Mouse (Mus musculus) neural tube, embryonic 14.5 days (tissue): Measurements from ENCODE around the gene Tbc1d22a. TPM values are rescaled to one million over a fixed set of nuclear protein-coding genes. Genes with fewer than 3 reads are reported as not detected.
"Not testable (repeated sequence)": the region's sequence is repeated elsewhere in the genome, so short reads cannot be mapped to it uniquely, and the experiment has no call there.

Experiments
- ATAC-seq: fragments of 200-750 bp; cut with Nextera tagmentation; 2 replicates; pipeline ENCODE4 v1.8.0; 2017; ENCODE audit warnings: low read depth, mild to moderate bottlenecking, moderate TSS enrichment, moderate library complexity
- H3K27ac ChIP-seq: fragments of 300-500 bp; sonication (generic); 2 replicates; pipeline ENCODE4 v1.5.1; 2014; ENCODE audit warnings: low read depth, mild to moderate bottlenecking, control low read depth, low read length, moderate library complexity, mixed read lengths
- H3K27me3 ChIP-seq: fragments of 300-500 bp; sonication (generic); 2 replicates; pipeline ENCODE4 v1.6.1; 2014; ENCODE audit warnings: low read length; ENCODE audit not compliant: control insufficient read depth, insufficient read depth
- H3K36me3 ChIP-seq: fragments of 300-500 bp; sonication (generic); 2 replicates; pipeline ENCODE4 v1.6.1; 2014; ENCODE audit warnings: low read length, mixed read lengths; ENCODE audit not compliant: control insufficient read depth, insufficient read depth
- H3K4me1 ChIP-seq: fragments of 300-500 bp; sonication (generic); 2 replicates; pipeline ENCODE4 v1.6.1; 2014; ENCODE audit warnings: low read length; ENCODE audit not compliant: control insufficient read depth, insufficient read depth
- H3K4me2 ChIP-seq: fragments of 300-500 bp; sonication (generic); 2 replicates; pipeline ENCODE4 v1.6.1; 2014; ENCODE audit warnings: mild to moderate bottlenecking, low read depth, low read length, control low read depth
- H3K4me3 ChIP-seq: fragments of 300-500 bp; sonication (generic); 2 replicates; pipeline ENCODE4 v1.5.1; 2014; ENCODE audit warnings: low read depth, low read length, control low read depth, mixed read lengths
- H3K9ac ChIP-seq: fragments of 300-500 bp; sonication (generic); replicated peaks from 2 replicates; pipeline ENCODE4 v1.6.1; 2014; ENCODE audit warnings: low read depth, mild to moderate bottlenecking, control low read depth, low read length, mixed read lengths
- H3K9me3 ChIP-seq: fragments of 300-500 bp; sonication (generic); 2 replicates; pipeline ENCODE4 v1.6.1; 2016; ENCODE audit warnings: low read length; ENCODE audit not compliant: control insufficient read depth
- WGBS: fragments of 180-500 bp; shearing (Covaris S2); extraction: QIAGEN DNeasy Blood & Tissue Kit; methylation state at CpG from one replicate; pipeline ENCODE4 v1.1.7; 2014; 5-methylcytosine and 5-hydroxymethylcytosine counted together
- polyA plus RNA-seq: library from polyadenylated mRNA; unstranded; fragments of >200 nt; fragmentation: Nextera tagmentation; extraction: Ambion mirVana; gene quantifications from 2 replicates; pipeline ENCODE4 v1.2.1, GENCODE M21; 2014

Gene Tbc1d22a
- polyA plus RNA-seq, 1 experiment from 2014 or later: 8.9 TPM

- H3K9ac ChIP-seq, H3K4me1 ChIP-seq: not testable (repeated sequence)
- 87% methylated on average over 11 of the region's 11 CpGs for WGBS
Measured at GRCm38 (mm10) chr15:86221901-86222300, 7.6 kb downstream of the Tbc1d22a start.

GRCm38 (mm10) chr15:86224972-86225551 lies 10.8 kb downstream of the Tbc1d22a start:
- ATAC-seq: no peak
- Histone ChIP-seq H3K9me3 (no peaks in the 10 kb centered on the region), H3K27ac (no peak overlapping the region), H3K4me3 (no peak overlapping the region), H3K4me2 (no peak overlapping the region), H3K4me1 (no peaks in the 10 kb centered on the region), H3K9ac (no peak overlapping the region), H3K27me3 (no peaks in the 10 kb centered on the region), H3K36me3 (no peaks in the 10 kb centered on the region)
- WGBS: 94% methylated on average over 7 of the region's 7 CpGs

More at GRCm38 (mm10) chr15:86221901-86222300, 7.6 kb downstream of the Tbc1d22a start:
- H3K27ac ChIP-seq, H3K36me3 ChIP-seq, H3K4me3 ChIP-seq, H3K9me3 ChIP-seq, ATAC-seq, H3K4me2 ChIP-seq, H3K27me3 ChIP-seq: not testable (repeated sequence)

- no peaks in the 10 kb centered on the region for H3K4me1 ChIP-seq
- 81% methylated on average over 5 of the region's 5 CpGs for WGBS
- H3K4me3 ChIP-seq: no peak overlapping the region
- H3K9ac ChIP-seq: no peak overlapping the region
- no peaks in the 10 kb centered on the region for H3K27me3 ChIP-seq
- no peak for ATAC-seq
- no peak overlapping the region for H3K27ac ChIP-seq
- no peaks in the 10 kb centered on the region for H3K36me3 ChIP-seq
- H3K9me3 ChIP-seq: no peaks in the 10 kb centered on the region
- H3K4me2 ChIP-seq: no peak overlapping the region
Measured at GRCm38 (mm10) chr15:86226221-86226620, 12.0 kb downstream of the Tbc1d22a start.

GRCm38 (mm10) chr15:86226968-86227367 lies 12.7 kb downstream of the Tbc1d22a start:
- no peaks in the 10 kb centered on the region for H3K9me3 ChIP-seq
- H3K27ac ChIP-seq: no peak overlapping the region
- H3K4me2 ChIP-seq: no peak overlapping the region
- ATAC-seq: no peak
- 81% methylated on average over 2 of the region's 2 CpGs for WGBS
- no peak overlapping the region for H3K4me3 ChIP-seq
- no peak overlapping the region for H3K9ac ChIP-seq
- 0 out of 2 replicates have a peak, but pooled peaks cover 2% of the 10 kb centered on the region for H3K4me1 ChIP-seq
- H3K27me3 ChIP-seq: no peaks in the 10 kb centered on the region
- no peaks in the 10 kb centered on the region for H3K36me3 ChIP-seq

GRCm38 (mm10) chr15:86228186-86228585 lies 13.9 kb downstream of the Tbc1d22a start:
- 40% methylated on average over 3 of the region's 3 CpGs for WGBS
- Histone ChIP-seq H3K36me3 (no peaks in the 10 kb centered on the region), H3K9ac (no peak overlapping the region), H3K27ac (no peak overlapping the region), H3K27me3 (no peaks in the 10 kb centered on the region), H3K9me3 (no peaks in the 10 kb centered on the region), H3K4me2 (no peak overlapping the region), H3K4me3 (no peak overlapping the region), H3K4me1 (0 out of 2 replicates have a peak, but pooled peaks cover 4% of the 10 kb centered on the region)
- ATAC-seq: no peak

- Histone ChIP-seq H3K36me3 (no peaks in the 10 kb centered on the region), H3K27me3 (no peaks in the 10 kb centered on the region), H3K9ac (no peak overlapping the region), H3K4me3 (no peak overlapping the region), H3K4me2 (no peak overlapping the region), H3K4me1 (0 out of 2 replicates have a peak, but pooled peaks cover 4% of the 10 kb centered on the region), H3K27ac (no peak overlapping the region), H3K9me3 (no peaks in the 10 kb centered on the region)
- 83% methylated on average over 8 of the region's 8 CpGs for WGBS
- ATAC-seq: no peak
Measured at GRCm38 (mm10) chr15:86229088-86229487, 14.8 kb downstream of the Tbc1d22a start.

GRCm38 (mm10) chr15:86229623-86230022 lies 15.4 kb downstream of the Tbc1d22a start:
- no peak for ATAC-seq
- H3K4me2 ChIP-seq: no peak overlapping the region
- no peaks in the 10 kb centered on the region for H3K36me3 ChIP-seq
- 79% methylated on average over 11 of the region's 11 CpGs for WGBS
- 0 out of 2 replicates have a peak, but pooled peaks cover 4% of the 10 kb centered on the region for H3K4me1 ChIP-seq
- no peak overlapping the region for H3K9ac ChIP-seq
- H3K27ac ChIP-seq: no peak overlapping the region
- no peak overlapping the region for H3K4me3 ChIP-seq
- H3K9me3 ChIP-seq: no peaks in the 10 kb centered on the region
- H3K27me3 ChIP-seq: no peaks in the 10 kb centered on the region

- WGBS: 88% methylated on average over 1 of the region's 1 CpGs
- ATAC-seq: no peak
- H3K9ac ChIP-seq: no peak overlapping the region
- H3K4me2 ChIP-seq: no peak overlapping the region
- H3K4me3 ChIP-seq: no peak overlapping the region
- 0 out of 2 replicates have a peak, but pooled peaks cover 4% of the 10 kb centered on the region for H3K4me1 ChIP-seq
- H3K27ac ChIP-seq: no peak overlapping the region
- H3K36me3 ChIP-seq: no peaks in the 10 kb centered on the region
- H3K9me3 ChIP-seq: no peaks in the 10 kb centered on the region
- no peaks in the 10 kb centered on the region for H3K27me3 ChIP-seq
Measured at GRCm38 (mm10) chr15:86231170-86231569, 16.9 kb downstream of the Tbc1d22a start.

- Histone ChIP-seq H3K4me2 (no peak overlapping the region), H3K27me3 (no peaks in the 10 kb centered on the region), H3K9me3 (no peaks in the 10 kb centered on the region), H3K36me3 (no peaks in the 10 kb centered on the region), H3K27ac (no peak overlapping the region), H3K4me3 (no peak overlapping the region), H3K4me1 (0 out of 2 replicates have a peak, but pooled peaks cover 4% of the 10 kb centered on the region), H3K9ac (no peak overlapping the region)
- ATAC-seq: no peak
- WGBS: 43% methylated on average over 7 of the region's 7 CpGs
Measured at GRCm38 (mm10) chr15:86231831-86232512, 17.7 kb downstream of the Tbc1d22a start.
